Mouse (Mus musculus) CH12.LX (cell line): ENCODE data around the gene Tdp1. TPM values are rescaled to one million over a fixed set of nuclear protein-coding genes. Genes with fewer than 3 reads are reported as not detected.

Experiments
- DNase-seq: peaks from one replicate; pipeline ENCODE4 v3.0.0-alpha.2; 2013; ENCODE audit errors: extremely low read depth
- H3K27ac ChIP-seq: 2 replicates; pipeline ENCODE4 v1.5.1; 2012; ENCODE audit warnings: low read depth, mild to moderate bottlenecking, control low read depth, moderate library complexity; ENCODE audit not compliant: insufficient read depth
- H3K27me3 ChIP-seq: replicated peaks from 2 replicates; pipeline ENCODE3; 2012; ENCODE audit warnings: inconsistent platforms
- H3K36me3 ChIP-seq, 2 experiments: replicated peaks in 1 of 2; 2 replicates each; pipeline versions ENCODE3 to v1.6.1; 2012; ENCODE audit warnings: inconsistent platforms in 1 of 2, low read length in 1 of 2, mild to moderate bottlenecking in 1 of 2, mixed read lengths in 1 of 2, moderate library complexity in 1 of 2; ENCODE audit not compliant: control insufficient read depth in 1 of 2, insufficient read depth in 1 of 2
- H3K4me1 ChIP-seq, 2 experiments: 2 replicates each; pipeline ENCODE4 v1.6.1; 2012; ENCODE audit warnings: inconsistent platforms in 1 of 2, moderate library complexity in 1 of 2; ENCODE audit not compliant: insufficient read depth in 2 of 2, control insufficient read depth in 1 of 2
- H3K4me2 ChIP-seq: 2 replicates; pipeline ENCODE4 v1.6.1; 2012; ENCODE audit warnings: low read depth, mild to moderate bottlenecking, control low read depth; ENCODE audit not compliant: poor library complexity, insufficient read depth, severe bottlenecking
- H3K4me3 ChIP-seq, 3 experiments: fragments of 150-350 bp in 1 of 3; sonication (generic) in 1 of 3; replicated peaks in 1 of 3; 2 replicates each; pipeline versions ENCODE3 to v1.5.1; 2011 to 2012; ENCODE audit warnings: low read depth in 2 of 3, low read length in 2 of 3, mild to moderate bottlenecking in 2 of 3, moderate library complexity in 2 of 3, control low read depth in 1 of 3, improper control_type of control experiment in 1 of 3, inconsistent platforms in 1 of 3, mixed read lengths in 1 of 3; ENCODE audit not compliant: poor library complexity in 1 of 3
- H3K79me2 ChIP-seq: replicated peaks from 2 replicates; pipeline ENCODE4 v1.6.1; 2012; ENCODE audit warnings: mild to moderate bottlenecking, moderate library complexity; ENCODE audit not compliant: control insufficient read depth, poor library complexity, insufficient read depth, severe bottlenecking; ENCODE audit errors: extremely low read depth
- H3K9ac ChIP-seq: 2 replicates; pipeline ENCODE4 v1.6.1; 2012; ENCODE audit warnings: low read depth, mild to moderate bottlenecking, control low read depth, moderate library complexity; ENCODE audit not compliant: insufficient read depth
- H3K9me3 ChIP-seq: replicated peaks from 2 replicates; pipeline ENCODE3; 2012; ENCODE audit warnings: low read length, inconsistent platforms, mixed read lengths
- BHLHE40 ChIP-seq: IDR thresholded peaks from 2 replicates; pipeline ENCODE4 v1.6.1; 2011; ENCODE audit warnings: mild to moderate bottlenecking, low read depth, low read length, improper control_type of control experiment
- CHD1 ChIP-seq: IDR thresholded peaks from 2 replicates; pipeline ENCODE4 v1.6.1; 2012; ENCODE audit warnings: low read depth, low read length, improper control_type of control experiment, inconsistent platforms
- CHD2 ChIP-seq: IDR thresholded peaks from 2 replicates; pipeline ENCODE4 v1.6.1; 2011; ENCODE audit warnings: low read length, improper control_type of control experiment
- CTCF ChIP-seq, 2 experiments: IDR thresholded peaks in 1 of 2; conservative IDR thresholded peaks in 1 of 2; 2 replicates each; pipeline ENCODE4 v1.5.1; 2011 to 2012; ENCODE audit warnings: low read depth in 2 of 2, low read length in 2 of 2, improper control_type of control experiment in 1 of 2, inconsistent platforms in 1 of 2, mild to moderate bottlenecking in 1 of 2, moderate library complexity in 1 of 2
- E2F4 ChIP-seq: IDR thresholded peaks from 2 replicates; pipeline ENCODE4 v1.6.1; 2011; ENCODE audit warnings: low read depth, low read length, improper control_type of control experiment; ENCODE audit not compliant: insufficient replicate concordance
- EP300 ChIP-seq: IDR thresholded peaks from 2 replicates; pipeline ENCODE4 v1.6.1; 2011; ENCODE audit warnings: low read length, improper control_type of control experiment
- HCFC1 ChIP-seq: IDR thresholded peaks from 2 replicates; pipeline ENCODE4 v1.6.1; 2012; ENCODE audit warnings: low read depth, mild to moderate bottlenecking, inconsistent platforms, low read length, improper control_type of control experiment
- IRF4 ChIP-seq: IDR thresholded peaks from 2 replicates; pipeline ENCODE4 v1.6.1; 2014; ENCODE audit warnings: low read depth, mild to moderate bottlenecking, inconsistent platforms, low read length, improper control_type of control experiment
- JUN ChIP-seq: IDR thresholded peaks from 2 replicates; pipeline ENCODE4 v1.6.1; 2011; ENCODE audit warnings: low read depth, mild to moderate bottlenecking, low read length, improper control_type of control experiment, moderate library complexity; ENCODE audit not compliant: insufficient read depth
- JUND ChIP-seq: conservative IDR thresholded peaks from 2 replicates; pipeline ENCODE4 v1.6.1; 2011; ENCODE audit warnings: low read depth, low read length, improper control_type of control experiment
- KAT2A ChIP-seq: IDR thresholded peaks from 2 replicates; pipeline ENCODE4 v1.6.1; 2012; ENCODE audit warnings: low read length, improper control_type of control experiment, inconsistent platforms; ENCODE audit not compliant: insufficient replicate concordance
- MAX ChIP-seq: IDR thresholded peaks from 2 replicates; pipeline ENCODE4 v1.6.1; 2011; ENCODE audit warnings: low read length, improper control_type of control experiment
- MAZ ChIP-seq: IDR thresholded peaks from 2 replicates; pipeline ENCODE4 v1.6.1; 2012; ENCODE audit warnings: low read depth, mild to moderate bottlenecking, inconsistent platforms, low read length, improper control_type of control experiment, moderate library complexity
- MEF2A ChIP-seq: IDR thresholded peaks from 2 replicates; pipeline ENCODE4 v1.6.1; 2014; ENCODE audit warnings: low read depth, mild to moderate bottlenecking, inconsistent platforms, low read length, improper control_type of control experiment, borderline replicate concordance
- MXI1 ChIP-seq: IDR thresholded peaks from 2 replicates; pipeline ENCODE4 v1.6.1; 2011; ENCODE audit warnings: mild to moderate bottlenecking, low read depth, low read length, improper control_type of control experiment
- MYC ChIP-seq: IDR thresholded peaks from 2 replicates; pipeline ENCODE4 v1.6.1; 2011; ENCODE audit warnings: low read depth, mild to moderate bottlenecking, improper control_type of control experiment, low read length
- POLR2A ChIP-seq: IDR thresholded peaks from 2 replicates; pipeline ENCODE4 v1.6.1; 2011; ENCODE audit warnings: low read depth, mild to moderate bottlenecking, improper control_type of control experiment, low read length
- RCOR1 ChIP-seq: conservative IDR thresholded peaks from 2 replicates; pipeline ENCODE4 v1.6.1; 2012; ENCODE audit warnings: low read depth, mild to moderate bottlenecking, inconsistent platforms, low read length, improper control_type of control experiment
- TBP ChIP-seq: conservative IDR thresholded peaks from 2 replicates; pipeline ENCODE4 v1.6.1; 2011; ENCODE audit warnings: low read depth, low read length, improper control_type of control experiment
- TCF12 ChIP-seq: IDR thresholded peaks from 2 replicates; pipeline ENCODE4 v1.6.1; 2014; ENCODE audit warnings: low read depth, mild to moderate bottlenecking, inconsistent platforms, low read length, improper control_type of control experiment
- UBTF ChIP-seq: IDR thresholded peaks from 2 replicates; pipeline ENCODE4 v1.6.1; 2012; ENCODE audit warnings: low read depth, mild to moderate bottlenecking, inconsistent platforms, low read length, improper control_type of control experiment, moderate library complexity
- USF2 ChIP-seq: conservative IDR thresholded peaks from 2 replicates; pipeline ENCODE4 v1.6.1; 2011; ENCODE audit warnings: low read depth, low read length, improper control_type of control experiment
- ZKSCAN1 ChIP-seq: IDR thresholded peaks from 2 replicates; pipeline ENCODE4 v1.6.1; 2012; ENCODE audit warnings: low read depth, inconsistent platforms, low read length, improper control_type of control experiment, borderline replicate concordance
- ZMIZ1 ChIP-seq: IDR thresholded peaks from 2 replicates; pipeline ENCODE4 v1.6.1; 2012; ENCODE audit warnings: low read depth, mild to moderate bottlenecking, inconsistent platforms, low read length, improper control_type of control experiment
- ZNF384 ChIP-seq: IDR thresholded peaks from 2 replicates; pipeline ENCODE4 v1.6.1; 2012; ENCODE audit warnings: low read depth, low read length, improper control_type of control experiment, inconsistent platforms
- dilution Hi-C: fragments of 300-500 bp; cut with MboI; formaldehyde crosslinking; loops from 2 replicates; pipeline ENCODE4 v1.14.3; 2020; ENCODE audit warnings: low sequenced_read_pairs; ENCODE audit not compliant: extremely low pct_unique_long_range_greater_than_20kb, extremely low pct_ligation_motif_present
- in situ Hi-C: fragments of 300-500 bp; cut with MboI; formaldehyde crosslinking; loops from 3 replicates; pipeline ENCODE4 v1.14.3; 2019; ENCODE audit warnings: low sequenced_read_pairs, low pct_ligation_motif_present, low pct_unique_long_range_greater_than_20kb, mixed read lengths
- polyA plus RNA-seq: library from polyadenylated mRNA; unstranded; fragments of >175 nt; gene quantifications from 2 replicates; pipeline ENCODE4 v1.2.1, GENCODE M21; 2012; ENCODE audit warnings: low read depth; ENCODE audit not compliant: insufficient read length
- total RNA-seq, 2 experiments: library from RNA; depleted of rRNA; stranded (reverse); fragments of 300-350 nt in 1 of 2; fragments of >200 nt in 1 of 2; gene quantifications; 2 replicates each; pipeline ENCODE4 v1.2.3; 2012 to 2014

The Tdp1 gene
- total and polyA plus RNA-seq, 3 experiments = 16.9 to 53.7 (median 27.4) TPM

GRCm38 (mm10) chr12:99858664-99859063 is 25.7 kb upstream of the Tdp1 start:
- H3K9ac ChIP-seq = no peak overlapping the region
- H3K36me3 ChIP-seq = peaks cover 5 to 38% of the 10 kb centered on the region in 2 experiments
- H3K4me2 ChIP-seq = no peak overlapping the region
- in situ Hi-C loops = no loop called here
- TF ChIP-seq HCFC1 (no peak), ZNF384 (no peak), MYC (no peak), JUND (no peak), CTCF (conservative IDR thresholded peaks at IDR 0.05 in 1 of 2, IDR thresholded peaks at IDR 0.05 in 1 of 2; ENCODE audit: low read depth in 2 of 2, low read length in 2 of 2) (no peak), ZKSCAN1 (no peak), RCOR1 (no peak), MAZ (no peak), UBTF (no peak), CHD2 (no peak), POLR2A (no peak), MEF2A (no peak), TCF12 (no peak)
- DNase-seq = no peak
- no peak overlapping the region for H3K27ac ChIP-seq
- H3K79me2 ChIP-seq = no peaks in the 10 kb centered on the region
- H3K9me3 ChIP-seq = no peaks in the 10 kb centered on the region
- no peak overlapping the region for H3K4me3 ChIP-seq
- dilution Hi-C loops = no loop called here
- no peaks in the 10 kb centered on the region for H3K27me3 ChIP-seq
- peaks cover 0 to 9% of the 10 kb centered on the region in 2 experiments; a peak in 1 of 4 replicates for H3K4me1 ChIP-seq

GRCm38 (mm10) chr12:99859391-99860100 is 24.8 kb upstream of the Tdp1 start:
- no peak for DNase-seq
- Histone ChIP-seq H3K9me3 (no peaks in the 10 kb centered on the region), H3K4me3 (no peak overlapping the region), H3K4me2 (no peak overlapping the region), H3K4me1 (peaks cover 0 to 9% of the 10 kb centered on the region in 2 experiments; a peak in 1 of 4 replicates), H3K79me2 (no peaks in the 10 kb centered on the region), H3K36me3 (peaks cover 0 to 29% of the 10 kb centered on the region in 2 experiments), H3K9ac (no peak overlapping the region), H3K27ac (no peak overlapping the region), H3K27me3 (no peaks in the 10 kb centered on the region)
- dilution Hi-C loops (no loop called here), in situ Hi-C loops (no loop called here)
- TF ChIP-seq JUND (no peak), RCOR1 (no peak), CHD1 (no peak), TBP (no peak), POLR2A (no peak), BHLHE40 (no peak), MAZ (no peak), JUN (no peak), KAT2A (no peak), E2F4 (no peak), MAX (no peak), IRF4 (no peak), CTCF (conservative IDR thresholded peaks at IDR 0.05 in 1 of 2, IDR thresholded peaks at IDR 0.05 in 1 of 2; ENCODE audit: low read depth in 2 of 2, low read length in 2 of 2) (no peak), ZMIZ1 (no peak), USF2 (no peak), EP300 (no peak), TCF12 (no peak), MXI1 (no peak), ZKSCAN1 (no peak)
- TF ChIP-seq, all 38 proteins: peak for 0
